Mouse (Mus musculus) liver, postnatal 0 days (tissue): ENCODE data around the gene Cox19. TPM values are rescaled to one million over a fixed set of nuclear protein-coding genes. Genes with fewer than 3 reads are reported as not detected.
A peak's percentile ranks its signal among the peaks of the same experiment; 100 is the strongest.
"Not testable (repeated sequence)": the region's sequence is repeated elsewhere in the genome, so short reads cannot be mapped to it uniquely, and the experiment has no call there.

Source experiments
- ATAC-seq: fragments of 200-750 bp; cut with Nextera tagmentation; 2 replicates; pipeline ENCODE4 v1.8.0; 2017; ENCODE audit warnings: mild to moderate bottlenecking, moderate library complexity
- DNase-seq: peaks from one replicate; pipeline ENCODE4 v3.0.0-alpha.2; 2016
- H3K27ac ChIP-seq: fragments of 300-500 bp; sonication (generic); 2 replicates; pipeline ENCODE4 v1.5.1; 2014; ENCODE audit warnings: antibody characterized with exemption, moderate library complexity, mild to moderate bottlenecking, low read depth
- H3K27me3 ChIP-seq: fragments of 300-500 bp; sonication (generic); 2 replicates; pipeline ENCODE4 v1.6.1; 2014; ENCODE audit warnings: low read length, control low read depth, mixed read lengths; ENCODE audit not compliant: insufficient read depth
- H3K36me3 ChIP-seq: fragments of 300-500 bp; sonication (generic); replicated peaks from 2 replicates; pipeline ENCODE4 v1.6.1; 2014; ENCODE audit warnings: mild to moderate bottlenecking, control low read depth, low read length, moderate library complexity, mixed read lengths; ENCODE audit not compliant: insufficient read depth
- H3K4me1 ChIP-seq: fragments of 300-500 bp; sonication (generic); 2 replicates; pipeline ENCODE4 v1.6.1; 2014; ENCODE audit warnings: antibody characterized with exemption, mild to moderate bottlenecking, control low read depth; ENCODE audit not compliant: insufficient read depth
- H3K4me2 ChIP-seq: fragments of 300-500 bp; sonication (generic); 2 replicates; pipeline ENCODE4 v1.6.1; 2014; ENCODE audit warnings: low read depth, mild to moderate bottlenecking, low read length, moderate library complexity, mixed read lengths
- H3K4me3 ChIP-seq: fragments of 300-500 bp; sonication (generic); 2 replicates; pipeline ENCODE4 v1.5.1; 2014; ENCODE audit warnings: low read depth, low read length
- H3K9ac ChIP-seq: fragments of 300-500 bp; sonication (generic); replicated peaks from 2 replicates; pipeline ENCODE4 v1.6.1; 2014; ENCODE audit warnings: mild to moderate bottlenecking, moderate library complexity
- H3K9me3 ChIP-seq: fragments of 300-500 bp; sonication (generic); 2 replicates; pipeline ENCODE4 v1.6.1; 2016; ENCODE audit warnings: mild to moderate bottlenecking, control low read depth, low read length, mixed read lengths
- CTCF ChIP-seq: sonication (generic); IDR thresholded peaks from 2 replicates; pipeline ENCODE4 v1.5.1; 2016; ENCODE audit warnings: antibody characterized with exemption, low read depth
- EP300 ChIP-seq: IDR thresholded peaks from 2 replicates; pipeline ENCODE4 v1.6.1; 2016; ENCODE audit warnings: antibody characterized with exemption, low read depth, mild to moderate bottlenecking
- WGBS: fragments of 180-500 bp; shearing (Covaris S2); extraction: QIAGEN DNeasy Blood & Tissue Kit; methylation state at CpG from one replicate; pipeline ENCODE4 v1.1.7; 2014; ENCODE audit not compliant: insufficient replicate concordance; 5-methylcytosine and 5-hydroxymethylcytosine counted together
- polyA plus RNA-seq: library from polyadenylated mRNA; unstranded; fragments of >200 nt; fragmentation: Nextera tagmentation; extraction: Ambion mirVana; gene quantifications from 2 replicates; pipeline ENCODE4 v1.2.1, GENCODE M21; 2015

Cox19 gene
- polyA plus RNA-seq, 1 experiment from 2014 or later = 37.1 TPM

- Histone ChIP-seq H3K9ac (no peak overlapping the region), H3K27me3 (no peaks in the 10 kb centered on the region), H3K36me3 (peaks cover 46% of the 10 kb centered on the region), H3K4me2 (no peak overlapping the region), H3K4me3 (no peak overlapping the region), H3K9me3 (no peaks in the 10 kb centered on the region), H3K4me1 (no peaks in the 10 kb centered on the region; the same call in 1 of the 2 replicates), H3K27ac (no peak overlapping the region)
- ATAC-seq = no peak
- no peak for TF ChIP-seq EP300
- DNase-seq = no peak
- 70% methylated on average over 13 of the region's 13 CpGs for WGBS
Observed at GRCm38 (mm10) chr5:139337826-139338370, 13.3 kb downstream of the Cox19 start.

- DNase-seq (no peak), ATAC-seq (no peak)
- 78% methylated on average over 4 of the region's 4 CpGs for WGBS
- H3K4me3 ChIP-seq = no peak overlapping the region
- H3K27ac ChIP-seq = no peak overlapping the region
- H3K9ac ChIP-seq = no peak overlapping the region
- H3K9me3 ChIP-seq = no peaks in the 10 kb centered on the region
- no peak overlapping the region for H3K4me2 ChIP-seq
- H3K4me1 ChIP-seq = peaks cover 9% of the 10 kb centered on the region
- TF ChIP-seq CTCF (no peak), EP300 (no peak)
- H3K27me3 ChIP-seq = no peaks in the 10 kb centered on the region
- peaks cover 30% of the 10 kb centered on the region for H3K36me3 ChIP-seq
Observed at GRCm38 (mm10) chr5:139335634-139336033, 15.6 kb downstream of the Cox19 start.

GRCm38 (mm10) chr5:139334394-139334793, 16.8 kb downstream of the Cox19 start:
- H3K4me3 ChIP-seq = not testable (repeated sequence)

GRCm38 (mm10) chr5:139333301-139334013, 17.8 kb downstream of the Cox19 start:
- no peak for TF ChIP-seq EP300
- no peak for TF ChIP-seq CTCF
- no peak for DNase-seq
- Histone ChIP-seq H3K36me3 (peaks cover 11% of the 10 kb centered on the region; the same call in 1 of the 2 replicates), H3K4me1 (peaks cover 9% of the 10 kb centered on the region), H3K4me3 (no peak overlapping the region), H3K27me3 (no peaks in the 10 kb centered on the region), H3K9me3 (no peaks in the 10 kb centered on the region), H3K27ac (no peak overlapping the region), H3K4me2 (no peak overlapping the region), H3K9ac (no peak overlapping the region)
- ATAC-seq = no peak
- WGBS = 89% methylated on average over 16 of the region's 16 CpGs

More at GRCm38 (mm10) chr5:139334394-139334793, 16.8 kb downstream of the Cox19 start:
- H3K4me2 ChIP-seq, H3K9ac ChIP-seq, DNase-seq, ATAC-seq, H3K27ac ChIP-seq, H3K9me3 ChIP-seq, H3K4me1 ChIP-seq, H3K27me3 ChIP-seq: not testable (repeated sequence)
- 86% methylated on average over 10 of the region's 10 CpGs for WGBS
- peaks cover 19% of the 10 kb centered on the region for H3K36me3 ChIP-seq
- TF ChIP-seq CTCF = peak; percentile 27

- Histone ChIP-seq H3K9me3 (no peaks in the 10 kb centered on the region), H3K4me3 (no peak overlapping the region), H3K9ac (peak overlapping the region; percentile 38; the same call in 1 of the 2 replicates), H3K27ac (no peak overlapping the region), H3K27me3 (no peaks in the 10 kb centered on the region), H3K4me1 (peaks cover 9% of the 10 kb centered on the region), H3K36me3 (peaks cover 5% of the 10 kb centered on the region; the same call in 1 of the 2 replicates), H3K4me2 (no peak overlapping the region)
- DNase-seq = no peak
- TF ChIP-seq CTCF = no peak
- no peak for TF ChIP-seq EP300
- whole genome bisulfite sequencing = 59% methylated on average over 8 of the region's 8 CpGs
- no peak for ATAC-seq
Observed at GRCm38 (mm10) chr5:139332590-139333272, 18.5 kb downstream of the Cox19 start.

- no peaks in the 10 kb centered on the region for H3K27me3 ChIP-seq
- H3K4me2 ChIP-seq = no peak overlapping the region
- 17% methylated on average over 8 of the region's 8 CpGs for WGBS
- no peak overlapping the region for H3K4me3 ChIP-seq
- TF ChIP-seq EP300 (no peak), CTCF (peak; percentile 98)
- 0 out of 2 replicates have a peak, but pooled peaks cover 5% of the 10 kb centered on the region for H3K36me3 ChIP-seq
- DNase-seq (peak; percentile 87), ATAC-seq (peak; percentile 35; the same call in 1 of the 2 replicates)
- peaks cover 9% of the 10 kb centered on the region for H3K4me1 ChIP-seq
- H3K9me3 ChIP-seq = no peaks in the 10 kb centered on the region
- no peak overlapping the region for H3K9ac ChIP-seq
- no peak overlapping the region for H3K27ac ChIP-seq
Observed at GRCm38 (mm10) chr5:139331742-139332141, 19.5 kb downstream of the Cox19 start.
